Mouse (Mus musculus) heart, embryonic 10.5 days (tissue): Measurements from ENCODE around the gene Syngap1. TPM values are rescaled to one million over a fixed set of nuclear protein-coding genes. Genes with fewer than 3 reads are reported as not detected.

Experiments used
- DNase-seq: peaks from one replicate; pipeline ENCODE4 v3.0.0-alpha.2; 2017; ENCODE audit warnings: low spot score
- H3K27ac ChIP-seq: fragments of 300-500 bp; sonication (generic); 2 replicates; pipeline ENCODE4 v1.5.1; 2016; ENCODE audit warnings: mild to moderate bottlenecking
- H3K27me3 ChIP-seq: fragments of 300-500 bp; sonication (generic); 2 replicates; pipeline ENCODE4 v1.6.1; 2016; ENCODE audit warnings: mild to moderate bottlenecking; ENCODE audit not compliant: poor library complexity, insufficient read depth, severe bottlenecking
- H3K36me3 ChIP-seq: fragments of 300-500 bp; sonication (generic); 2 replicates; pipeline ENCODE4 v1.6.1; 2016; ENCODE audit warnings: mild to moderate bottlenecking, moderate library complexity
- H3K4me1 ChIP-seq: fragments of 300-500 bp; sonication (generic); 2 replicates; pipeline ENCODE4 v1.6.1; 2016; ENCODE audit warnings: mild to moderate bottlenecking
- H3K4me3 ChIP-seq: fragments of 300-500 bp; sonication (generic); 2 replicates; pipeline ENCODE4 v1.5.1; 2016; ENCODE audit warnings: mild to moderate bottlenecking, moderate library complexity
- H3K9me3 ChIP-seq: fragments of 300-500 bp; sonication (generic); 2 replicates; pipeline ENCODE4 v1.6.1; 2016; ENCODE audit warnings: mild to moderate bottlenecking, moderate library complexity
- WGBS: fragments of 180-500 bp; shearing (Covaris S2); methylation state at CpG from one replicate; pipeline ENCODE4 v1.1.7; 2016; 5-methylcytosine and 5-hydroxymethylcytosine counted together
- microRNA-seq: library from miRNA; unstranded; fragments of <30 nt; microRNA quantifications from one replicate; pipeline ENCODE4, GENCODE M21; 2017
- polyA plus RNA-seq: library from polyadenylated mRNA; unstranded; fragments of >200 nt; fragmentation: Nextera tagmentation; extraction: Ambion mirVana; gene quantifications from 2 replicates; pipeline ENCODE4 v1.2.1, GENCODE M21; 2016

The Syngap1 gene
- polyA plus RNA-seq, 1 experiment from 2014 or later = 1.6 TPM

- DNase-seq = no peak
- Histone ChIP-seq H3K4me3 (no peak overlapping the region), H3K27me3 (no peaks in the 10 kb centered on the region), H3K9me3 (no peaks in the 10 kb centered on the region), H3K36me3 (no peaks in the 10 kb centered on the region), H3K4me1 (peaks cover 26% of the 10 kb centered on the region), H3K27ac (no peak overlapping the region)
- 37% methylated on average over 6 of the region's 6 CpGs for WGBS
Observed at GRCm38 (mm10) chr17:27012909-27013308, 71.9 kb downstream of the Syngap1 start.

- Histone ChIP-seq H3K36me3 (peaks cover 34% of the 10 kb centered on the region), H3K4me3 (peak overlapping the region; percentile 70), H3K27me3 (no peaks in the 10 kb centered on the region), H3K9me3 (no peaks in the 10 kb centered on the region), H3K27ac (peak overlapping the region; percentile 94), H3K4me1 (peaks cover 17% of the 10 kb centered on the region)
- DNase-seq = peak; percentile 93
- 7% methylated on average over 34 of the region's 34 CpGs for WGBS
Observed at GRCm38 (mm10) chr17:27017564-27018499, 76.8 kb downstream of the Syngap1 start.

DNA sequence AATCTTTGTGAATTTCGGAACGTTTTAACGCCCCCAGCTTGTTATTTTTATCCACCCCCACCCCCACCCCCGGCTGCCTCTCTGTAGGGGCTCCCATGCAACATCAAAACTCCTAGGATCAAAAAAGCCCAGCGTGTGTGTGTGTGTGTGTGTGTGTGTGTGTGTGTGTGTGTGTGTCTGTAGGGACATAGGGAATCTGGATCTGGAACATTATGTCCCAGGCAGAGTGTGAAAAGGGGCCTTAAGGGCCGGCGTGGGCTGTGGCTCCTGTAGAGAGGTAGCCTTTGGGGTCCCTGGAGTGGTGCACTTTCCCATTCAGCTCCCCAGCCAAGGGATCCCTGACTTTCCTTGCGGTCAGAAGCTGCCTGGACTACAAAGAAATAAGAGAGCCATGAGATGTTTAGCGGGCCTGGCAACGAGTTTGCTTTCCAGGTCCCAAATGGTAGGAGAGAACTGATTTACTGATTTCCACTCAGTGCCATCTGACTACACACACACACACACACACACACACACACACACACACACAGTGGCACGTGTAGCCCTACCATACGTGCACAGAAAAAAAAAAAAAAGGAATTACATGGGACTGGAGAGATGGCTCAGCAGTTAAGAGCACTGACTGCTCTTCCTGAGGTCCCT is 77.6 kb downstream of the Syngap1 start:
- DNase-seq = no peak
- peak overlapping the region; percentile 70 for H3K4me3 ChIP-seq
- H3K27me3 ChIP-seq = no peaks in the 10 kb centered on the region
- peaks cover 21% of the 10 kb centered on the region for H3K4me1 ChIP-seq
- H3K27ac ChIP-seq = peak overlapping the region; percentile 94
- peaks cover 43% of the 10 kb centered on the region for H3K36me3 ChIP-seq
- no peaks in the 10 kb centered on the region for H3K9me3 ChIP-seq
- WGBS = 37% methylated on average over 12 of the region's 12 CpGs

- H3K36me3 ChIP-seq = peaks cover 67% of the 10 kb centered on the region
- H3K27ac ChIP-seq = no peak overlapping the region
- WGBS = 89% methylated on average over 14 of the region's 14 CpGs
- H3K27me3 ChIP-seq = no peaks in the 10 kb centered on the region
- H3K4me3 ChIP-seq = no peak overlapping the region
- H3K9me3 ChIP-seq = no peaks in the 10 kb centered on the region
- peaks cover 21% of the 10 kb centered on the region for H3K4me1 ChIP-seq
- DNase-seq = no peak
Observed at GRCm38 (mm10) chr17:27021076-27021475, 80.0 kb downstream of the Syngap1 start.

DNA sequence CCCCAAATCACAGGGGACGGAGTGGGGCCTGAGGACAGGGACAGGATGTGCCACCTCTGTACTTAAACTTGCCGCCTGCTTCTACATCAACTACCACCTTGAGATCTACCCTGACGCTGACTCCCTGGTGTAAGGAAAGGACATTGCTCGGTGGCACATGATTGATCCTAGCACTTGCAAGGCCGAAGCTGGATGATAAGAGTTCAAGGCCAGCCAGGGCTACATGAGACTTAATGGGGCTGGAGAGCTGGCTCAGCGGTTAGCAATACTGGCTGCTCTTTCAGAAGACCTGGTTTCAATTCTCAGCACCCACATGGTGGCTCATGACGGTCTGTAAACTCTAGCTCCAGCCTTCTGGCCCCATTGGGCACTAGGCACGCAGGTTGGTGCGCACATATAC is 80.7 kb downstream of the Syngap1 start:
- WGBS = 91% methylated on average over 9 of the region's 9 CpGs

More for the DNA sequence above, 80.7 kb downstream of the Syngap1 start:
- no peaks in the 10 kb centered on the region for H3K9me3 ChIP-seq
- H3K4me1 ChIP-seq = peaks cover 21% of the 10 kb centered on the region
- H3K4me3 ChIP-seq = no peak overlapping the region
- no peaks in the 10 kb centered on the region for H3K27me3 ChIP-seq
- no peak for DNase-seq
- peaks cover 70% of the 10 kb centered on the region for H3K36me3 ChIP-seq
- H3K27ac ChIP-seq = no peak overlapping the region

Small RNAs within 50 kb of the gene (microRNA-seq; reads per million reads assigned to microRNA genes)
- gene Gm27775 (not detected), gene Mir3083 (not detected), gene Mir6968 (2.0 reads per million)

Other genes with a start within 250 kb of the Syngap1 start
- gene Crebrf, start 225.6 kb upstream of the Syngap1 start, polyA plus RNA-seq = 2.7 and 4.5 TPM in 2 replicates
- 51.1 and 51.6 TPM in 2 replicates for gene Bnip1, start 160.2 kb upstream of the Syngap1 start, polyA plus RNA-seq
- 146 and 189 TPM in 2 replicates for gene Nkx2-5, start 96.2 kb upstream of the Syngap1 start, polyA plus RNA-seq
- 6.7 and 8.3 TPM in 2 replicates for gene Kifc5b, start 24.2 kb upstream of the Syngap1 start, polyA plus RNA-seq
- 6.0 and 7.3 TPM in 2 replicates for gene Phf1, start 8.2 kb upstream of the Syngap1 start, polyA plus RNA-seq
- 155 and 167 TPM in 2 replicates for gene Cuta, start 1.7 kb upstream of the Syngap1 start, polyA plus RNA-seq
- gene Zbtb9, start 31.9 kb downstream of the Syngap1 start, polyA plus RNA-seq = 12.5 and 14.6 TPM in 2 replicates
- gene Bak1, start 87.8 kb downstream of the Syngap1 start, polyA plus RNA-seq = 4.0 and 6.8 TPM in 2 replicates
- 2.9 TPM in 2 replicates for gene Itpr3, start 116.1 kb downstream of the Syngap1 start, polyA plus RNA-seq
- gene Uqcc2, start 192.7 kb downstream of the Syngap1 start, polyA plus RNA-seq = 393 and 440 TPM in 2 replicates
- 0.05 and 0.10 TPM in 2 replicates for gene Ip6k3, start 226.5 kb downstream of the Syngap1 start, polyA plus RNA-seq